Mouse (Mus musculus) kidney, postnatal 0 days (tissue): Measurements from ENCODE around the gene Fam19a2. TPM values are rescaled to one million over a fixed set of nuclear protein-coding genes. Genes with fewer than 3 reads are reported as not detected.

Experiments
- ATAC-seq: fragments of 200-750 bp; cut with Nextera tagmentation; replicated peaks from 2 replicates; pipeline ENCODE4 v1.8.0; 2017; ENCODE audit warnings: low read depth, moderate number of reproducible peaks, moderate TSS enrichment, moderate library complexity; ENCODE audit not compliant: low FRiP score
- DNase-seq: peaks from one replicate; pipeline ENCODE4 v3.0.0-alpha.2; 2016; ENCODE audit warnings: low spot score
- H3K27ac ChIP-seq: fragments of 300-500 bp; sonication (generic); 2 replicates; pipeline ENCODE4 v1.5.1; 2014; ENCODE audit warnings: mild to moderate bottlenecking
- H3K27me3 ChIP-seq: fragments of 300-500 bp; sonication (generic); 2 replicates; pipeline ENCODE4 v1.6.1; 2014; ENCODE audit warnings: low read length, mixed read lengths; ENCODE audit not compliant: insufficient read depth
- H3K36me3 ChIP-seq: fragments of 300-500 bp; sonication (generic); 2 replicates; pipeline ENCODE4 v1.6.1; 2014; ENCODE audit warnings: low read length, mixed read lengths; ENCODE audit not compliant: insufficient read depth
- H3K4me1 ChIP-seq: fragments of 300-500 bp; sonication (generic); replicated peaks from 2 replicates; pipeline ENCODE4 v1.6.1; 2014; ENCODE audit warnings: antibody characterized with exemption, low read length, mixed read lengths; ENCODE audit not compliant: insufficient read depth
- H3K4me2 ChIP-seq: fragments of 300-500 bp; sonication (generic); 2 replicates; pipeline ENCODE4 v1.6.1; 2014; ENCODE audit warnings: mild to moderate bottlenecking, low read length, moderate library complexity, mixed read lengths
- H3K4me3 ChIP-seq: fragments of 300-500 bp; sonication (generic); replicated peaks from 2 replicates; pipeline ENCODE4 v1.5.1; 2014; ENCODE audit warnings: low read depth, low read length
- H3K9ac ChIP-seq: fragments of 300-500 bp; sonication (generic); 2 replicates; pipeline ENCODE4 v1.6.1; 2014; ENCODE audit warnings: low read depth, low read length
- H3K9me3 ChIP-seq: fragments of 300-500 bp; sonication (generic); replicated peaks from 2 replicates; pipeline ENCODE4 v1.6.1; 2016; ENCODE audit warnings: low read length, inconsistent platforms, mixed read lengths
- CTCF ChIP-seq: IDR thresholded peaks from 2 replicates; pipeline ENCODE4 v1.5.1; 2016; ENCODE audit warnings: antibody characterized with exemption, low read depth, mild to moderate bottlenecking, moderate library complexity
- WGBS: fragments of 180-500 bp; shearing (Covaris S2); extraction: QIAGEN DNeasy Blood & Tissue Kit; methylation state at CpG from one replicate; pipeline ENCODE4 v1.1.7; 2014; 5-methylcytosine and 5-hydroxymethylcytosine counted together
- polyA plus RNA-seq: library from polyadenylated mRNA; unstranded; fragments of >200 nt; fragmentation: Nextera tagmentation; extraction: Ambion mirVana; gene quantifications from 2 replicates; pipeline ENCODE4 v1.2.1, GENCODE M21; 2015

The Fam19a2 gene
- polyA plus RNA-seq, 1 experiment from 2014 or later: 2.0 TPM

- no peak overlapping the region for H3K4me2 ChIP-seq
- H3K4me1 ChIP-seq: no peaks in the 10 kb centered on the region
- H3K9ac ChIP-seq: no peak overlapping the region
- no peak overlapping the region for H3K27ac ChIP-seq
- no peaks in the 10 kb centered on the region for H3K36me3 ChIP-seq
- ATAC-seq (no peak), DNase-seq (no peak)
- WGBS: 59% methylated on average over 4 of the region's 4 CpGs
- no peaks in the 10 kb centered on the region for H3K9me3 ChIP-seq
- H3K4me3 ChIP-seq: no peak overlapping the region
- no peaks in the 10 kb centered on the region for H3K27me3 ChIP-seq
- no peak for TF ChIP-seq CTCF
Observed at GRCm38 (mm10) chr10:123364628-123365027, 100.8 kb downstream of the Fam19a2 start.

DNA sequence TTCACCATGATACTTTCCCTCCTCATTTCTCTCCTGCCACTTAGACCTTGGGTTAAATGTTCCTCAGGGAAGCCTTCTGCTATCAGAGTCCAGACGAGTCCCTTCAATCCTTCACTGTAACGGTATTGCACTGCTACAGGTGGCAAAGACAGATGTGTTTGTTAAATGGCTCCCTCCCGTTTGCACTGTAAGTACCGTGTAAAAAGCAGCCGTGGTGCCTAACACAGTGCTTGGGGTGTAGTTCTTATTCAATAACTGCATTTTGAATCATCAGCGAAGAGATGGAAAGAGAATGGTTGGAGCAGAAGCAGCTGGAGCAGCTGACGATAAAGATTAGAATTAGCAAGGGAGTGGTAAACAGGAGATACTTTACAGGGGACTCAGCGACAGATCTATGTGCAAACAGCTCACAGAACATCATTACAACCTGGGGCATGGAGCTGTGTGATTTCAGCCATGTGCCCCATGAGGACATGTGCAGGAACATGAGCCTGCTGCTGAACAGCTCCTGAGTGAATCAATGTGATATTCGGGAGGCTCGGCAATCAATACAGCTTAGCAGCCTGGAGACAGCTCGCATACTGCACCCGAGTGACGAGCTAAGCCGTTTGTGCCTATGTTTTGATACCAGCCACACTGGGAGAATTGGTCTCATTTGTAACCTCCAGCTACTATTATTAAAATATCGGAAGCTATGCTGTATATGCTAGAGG is 103.5 kb downstream of the Fam19a2 start:
- no peak overlapping the region for H3K9ac ChIP-seq
- DNase-seq: no peak
- H3K4me1 ChIP-seq: no peaks in the 10 kb centered on the region
- H3K4me3 ChIP-seq: no peak overlapping the region
- H3K36me3 ChIP-seq: no peaks in the 10 kb centered on the region
- no peak overlapping the region for H3K4me2 ChIP-seq
- H3K9me3 ChIP-seq: no peaks in the 10 kb centered on the region
- no peak for ATAC-seq
- no peak overlapping the region for H3K27ac ChIP-seq
- 78% methylated on average over 15 of the region's 15 CpGs for WGBS
- no peaks in the 10 kb centered on the region for H3K27me3 ChIP-seq
- TF ChIP-seq CTCF: no peak

GRCm38 (mm10) chr10:123383277-123383676 is 119.5 kb downstream of the Fam19a2 start:
- DNase-seq: no peak
- H3K4me3 ChIP-seq: no peak overlapping the region
- TF ChIP-seq CTCF: no peak
- H3K27me3 ChIP-seq: no peaks in the 10 kb centered on the region
- no peak overlapping the region for H3K27ac ChIP-seq
- H3K36me3 ChIP-seq: no peaks in the 10 kb centered on the region
- ATAC-seq: no peak
- H3K4me1 ChIP-seq: no peaks in the 10 kb centered on the region
- no peak overlapping the region for H3K4me2 ChIP-seq
- H3K9ac ChIP-seq: no peak overlapping the region
- H3K9me3 ChIP-seq: no peaks in the 10 kb centered on the region
- 66% methylated on average over 2 of the region's 2 CpGs for WGBS

DNA sequence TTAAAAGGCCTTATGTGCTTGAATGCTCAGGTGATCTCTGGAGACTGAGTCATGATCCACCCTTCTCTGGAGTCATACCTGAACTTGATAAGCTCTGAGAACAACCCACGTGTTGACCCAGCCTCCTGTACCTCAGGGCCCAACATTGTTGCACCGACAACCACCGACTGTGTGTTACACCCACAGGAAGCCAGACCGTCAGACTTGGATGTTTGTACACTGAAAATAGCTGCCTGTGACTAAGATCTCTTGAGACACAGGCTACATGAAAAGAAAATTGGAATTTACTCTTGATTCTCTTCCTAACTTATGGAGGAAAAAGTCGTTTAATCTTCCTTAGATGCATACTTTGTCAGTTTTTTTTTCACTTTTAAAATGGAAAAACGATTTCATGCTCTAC is 121.8 kb downstream of the Fam19a2 start:
- H3K9ac ChIP-seq: no peak overlapping the region

GRCm38 (mm10) chr10:123395429-123395828 is 131.6 kb downstream of the Fam19a2 start:
- Histone ChIP-seq H3K4me3 (no peak overlapping the region), H3K36me3 (no peaks in the 10 kb centered on the region), H3K27ac (no peak overlapping the region), H3K27me3 (no peaks in the 10 kb centered on the region), H3K9ac (no peak overlapping the region), H3K4me2 (no peak overlapping the region), H3K9me3 (no peaks in the 10 kb centered on the region), H3K4me1 (no peaks in the 10 kb centered on the region)
- no peak for TF ChIP-seq CTCF
- ATAC-seq (no peak), DNase-seq (no peak)
- 67% methylated on average over 9 of the region's 9 CpGs for WGBS

More for the DNA sequence above, 121.8 kb downstream of the Fam19a2 start:
- DNase-seq: no peak
- Histone ChIP-seq H3K4me1 (no peaks in the 10 kb centered on the region), H3K4me3 (no peak overlapping the region), H3K9me3 (no peaks in the 10 kb centered on the region), H3K27me3 (no peaks in the 10 kb centered on the region), H3K27ac (no peak overlapping the region), H3K4me2 (no peak overlapping the region), H3K36me3 (no peaks in the 10 kb centered on the region)
- no peak for ATAC-seq
- 80% methylated on average over 6 of the region's 6 CpGs for WGBS
- no peak for TF ChIP-seq CTCF

DNA sequence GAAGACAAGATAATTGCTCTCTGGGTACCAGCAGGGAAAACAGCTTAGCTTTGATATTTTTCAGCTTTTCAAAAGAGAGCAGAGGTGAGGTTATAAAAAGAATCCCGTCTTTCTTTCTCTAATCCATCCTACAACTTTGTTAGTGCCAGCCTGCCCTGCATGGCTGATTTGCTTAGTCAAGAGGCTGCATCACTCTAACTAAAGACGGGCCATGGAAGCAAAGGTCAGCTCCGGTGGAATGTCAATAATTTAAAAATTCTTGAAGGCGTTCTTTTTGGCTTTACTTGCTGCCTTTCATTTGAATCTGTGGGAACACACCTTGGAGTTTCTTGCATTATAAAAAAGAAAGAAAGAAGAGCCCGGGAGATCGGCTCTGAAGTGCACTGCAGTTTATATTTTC is 134.3 kb downstream of the Fam19a2 start:
- Histone ChIP-seq H3K9me3 (no peaks in the 10 kb centered on the region), H3K4me2 (no peak overlapping the region), H3K4me3 (no peak overlapping the region), H3K27me3 (no peaks in the 10 kb centered on the region), H3K4me1 (no peaks in the 10 kb centered on the region), H3K27ac (no peak overlapping the region), H3K36me3 (no peaks in the 10 kb centered on the region), H3K9ac (no peak overlapping the region)
- peak; percentile 6 for DNase-seq
- no peak for TF ChIP-seq CTCF
- no peak; the same call in 1 of the 2 replicates for ATAC-seq
- WGBS: 45% methylated on average over 6 of the region's 6 CpGs

DNA sequence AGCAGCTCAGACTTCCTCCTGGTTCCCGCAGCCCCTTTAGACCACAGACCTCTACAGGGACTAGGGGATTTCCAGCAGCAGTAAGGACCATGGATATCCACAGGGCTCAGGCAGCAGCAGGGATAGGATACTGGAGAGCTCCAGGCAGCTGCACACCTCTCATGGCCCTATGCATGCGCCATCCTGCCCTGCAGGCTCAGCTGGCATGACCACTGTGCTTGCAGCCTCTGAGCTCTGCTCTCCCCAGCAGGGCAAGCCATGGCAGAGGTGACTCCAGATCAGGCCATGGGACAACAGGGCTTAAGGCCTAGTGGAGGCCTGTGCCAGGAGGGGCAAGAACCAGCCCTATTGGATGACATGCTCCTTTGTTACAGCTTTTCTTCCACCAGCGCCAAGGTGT is 137.4 kb downstream of the Fam19a2 start:
- Histone ChIP-seq H3K4me1 (no peaks in the 10 kb centered on the region), H3K9ac (no peak overlapping the region), H3K4me2 (no peak overlapping the region), H3K27ac (no peak overlapping the region), H3K4me3 (no peak overlapping the region), H3K36me3 (no peaks in the 10 kb centered on the region), H3K27me3 (no peaks in the 10 kb centered on the region), H3K9me3 (no peaks in the 10 kb centered on the region)
- 90% methylated on average over 3 of the region's 3 CpGs for WGBS
- ATAC-seq: no peak
- no peak for DNase-seq
- TF ChIP-seq CTCF: no peak
